Mouse (Mus musculus) heart, embryonic 14.5 days (tissue): ENCODE data around the gene Stk38. TPM values are rescaled to one million over a fixed set of nuclear protein-coding genes. Genes with fewer than 3 reads are reported as not detected.

ENCODE experiments used
- ATAC-seq: fragments of 200-750 bp; cut with Nextera tagmentation; 2 replicates; pipeline ENCODE4 v1.8.0; 2017; ENCODE audit warnings: low read depth, moderate TSS enrichment; ENCODE audit not compliant: insufficient number of reproducible peaks, insufficient read depth, low FRiP score
- H3K27ac ChIP-seq, 2 experiments: fragments of 200-500 bp in 1 of 2; fragments of 300-500 bp in 1 of 2; sonication (generic) in 1 of 2; replicated peaks in 1 of 2; 2 replicates each; pipeline ENCODE4 v1.5.1; 2012 to 2014; ENCODE audit warnings: low read depth in 2 of 2, low read length in 2 of 2, control low read depth in 1 of 2, mild to moderate bottlenecking in 1 of 2, mixed read lengths in 1 of 2; ENCODE audit not compliant: control insufficient read depth in 1 of 2, insufficient read depth in 1 of 2
- H3K27me3 ChIP-seq: fragments of 300-500 bp; sonication (generic); 2 replicates; pipeline ENCODE4 v1.6.1; 2014; ENCODE audit warnings: mild to moderate bottlenecking, low read length, control low read depth; ENCODE audit not compliant: control insufficient read depth, insufficient read depth
- H3K36me3 ChIP-seq: fragments of 300-500 bp; sonication (generic); 2 replicates; pipeline ENCODE4 v1.6.1; 2014; ENCODE audit warnings: mild to moderate bottlenecking, control low read depth, low read length, mixed read lengths; ENCODE audit not compliant: control insufficient read depth, insufficient read depth
- H3K4me1 ChIP-seq, 2 experiments: fragments of 200-500 bp in 1 of 2; fragments of 300-500 bp in 1 of 2; sonication (generic) in 1 of 2; 2 replicates each; pipeline ENCODE4 v1.6.1; 2012 to 2014; ENCODE audit warnings: low read length in 2 of 2, control low read depth in 1 of 2, mixed read lengths in 1 of 2; ENCODE audit not compliant: control insufficient read depth in 2 of 2, insufficient read depth in 2 of 2
- H3K4me2 ChIP-seq: fragments of 300-500 bp; sonication (generic); 2 replicates; pipeline ENCODE4 v1.6.1; 2014; ENCODE audit warnings: mild to moderate bottlenecking, low read length
- H3K4me3 ChIP-seq, 2 experiments: fragments of 200-500 bp in 1 of 2; fragments of 300-500 bp in 1 of 2; sonication (generic) in 1 of 2; 2 replicates each; pipeline ENCODE4 v1.5.1; 2012 to 2014; ENCODE audit warnings: low read length in 2 of 2, mild to moderate bottlenecking in 2 of 2, control low read depth in 1 of 2, low read depth in 1 of 2, moderate library complexity in 1 of 2; ENCODE audit not compliant: control insufficient read depth in 1 of 2, insufficient read depth in 1 of 2
- H3K9ac ChIP-seq: fragments of 300-500 bp; sonication (generic); 2 replicates; pipeline ENCODE4 v1.6.1; 2014; ENCODE audit warnings: mild to moderate bottlenecking, low read length
- H3K9me3 ChIP-seq: fragments of 300-500 bp; sonication (generic); 2 replicates; pipeline ENCODE4 v1.6.1; 2016; ENCODE audit warnings: low read length, control low read depth; ENCODE audit not compliant: control insufficient read depth
- WGBS: fragments of 180-500 bp; shearing (Covaris S2); extraction: QIAGEN DNeasy Blood & Tissue Kit; methylation state at CpG from one replicate; pipeline ENCODE4 v1.1.7; 2014; 5-methylcytosine and 5-hydroxymethylcytosine counted together
- polyA plus RNA-seq: library from polyadenylated mRNA; unstranded; fragments of >200 nt; fragmentation: Nextera tagmentation; extraction: Ambion mirVana; gene quantifications from 2 replicates; pipeline ENCODE4 v1.2.1, GENCODE M21; 2014

Gene Stk38
- polyA plus RNA-seq, 1 experiment from 2014 or later, result 70.3 TPM

DNA sequence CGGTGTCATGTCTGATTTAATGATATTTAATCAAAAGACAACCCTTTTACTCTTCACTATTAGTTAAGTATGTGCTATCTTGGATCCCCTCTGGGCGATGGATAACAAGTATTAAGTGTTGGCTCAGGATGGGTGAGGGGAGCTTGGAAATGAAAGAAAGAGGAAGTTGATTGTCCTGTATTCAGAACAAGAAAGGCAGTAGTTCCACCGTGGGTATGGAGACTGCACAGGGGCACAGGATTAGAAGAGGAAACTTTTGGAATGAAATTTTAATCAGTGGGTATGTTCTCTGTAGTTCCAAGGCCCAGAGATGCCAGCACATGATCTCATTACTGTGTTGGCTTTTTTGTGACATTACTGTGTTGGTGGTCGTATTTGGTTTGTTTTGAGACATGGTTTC lies 57.0 kb downstream of the Stk38 start:
- no peak overlapping the region for H3K4me2 ChIP-seq
- no peak for ATAC-seq
- H3K4me1 ChIP-seq, result peaks cover 5 to 20% of the 10 kb centered on the region in 2 experiments
- H3K27ac ChIP-seq, result no peak overlapping the region
- H3K27me3 ChIP-seq, result no peaks in the 10 kb centered on the region
- no peaks in the 10 kb centered on the region for H3K36me3 ChIP-seq
- H3K9me3 ChIP-seq, result peaks cover 8% of the 10 kb centered on the region
- 64% methylated on average over 4 of the region's 4 CpGs for WGBS
- no peak overlapping the region for H3K9ac ChIP-seq
- no peak overlapping the region for H3K4me3 ChIP-seq

DNA sequence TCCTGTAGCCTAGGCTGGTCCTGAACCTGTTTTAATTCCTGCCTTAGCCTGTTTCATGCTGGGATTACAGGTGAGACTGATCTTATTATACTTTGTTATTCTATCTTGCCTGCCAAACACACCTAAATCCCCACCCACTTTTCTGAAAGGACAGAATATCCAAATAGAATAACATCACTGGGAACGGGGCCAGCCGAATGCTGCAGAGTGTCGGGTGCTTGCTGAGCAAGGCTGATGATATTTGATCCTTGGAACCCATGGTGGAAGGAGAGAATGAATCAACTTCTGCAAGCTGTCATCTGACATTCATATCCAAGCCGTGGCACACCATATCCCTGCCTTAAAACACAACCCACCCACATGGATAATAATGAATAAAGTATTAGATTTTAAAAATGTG lies 59.1 kb downstream of the Stk38 start:
- peaks cover 6% of the 10 kb centered on the region for H3K9me3 ChIP-seq
- H3K4me2 ChIP-seq, result no peak overlapping the region
- 71% methylated on average over 4 of the region's 4 CpGs for WGBS

DNA sequence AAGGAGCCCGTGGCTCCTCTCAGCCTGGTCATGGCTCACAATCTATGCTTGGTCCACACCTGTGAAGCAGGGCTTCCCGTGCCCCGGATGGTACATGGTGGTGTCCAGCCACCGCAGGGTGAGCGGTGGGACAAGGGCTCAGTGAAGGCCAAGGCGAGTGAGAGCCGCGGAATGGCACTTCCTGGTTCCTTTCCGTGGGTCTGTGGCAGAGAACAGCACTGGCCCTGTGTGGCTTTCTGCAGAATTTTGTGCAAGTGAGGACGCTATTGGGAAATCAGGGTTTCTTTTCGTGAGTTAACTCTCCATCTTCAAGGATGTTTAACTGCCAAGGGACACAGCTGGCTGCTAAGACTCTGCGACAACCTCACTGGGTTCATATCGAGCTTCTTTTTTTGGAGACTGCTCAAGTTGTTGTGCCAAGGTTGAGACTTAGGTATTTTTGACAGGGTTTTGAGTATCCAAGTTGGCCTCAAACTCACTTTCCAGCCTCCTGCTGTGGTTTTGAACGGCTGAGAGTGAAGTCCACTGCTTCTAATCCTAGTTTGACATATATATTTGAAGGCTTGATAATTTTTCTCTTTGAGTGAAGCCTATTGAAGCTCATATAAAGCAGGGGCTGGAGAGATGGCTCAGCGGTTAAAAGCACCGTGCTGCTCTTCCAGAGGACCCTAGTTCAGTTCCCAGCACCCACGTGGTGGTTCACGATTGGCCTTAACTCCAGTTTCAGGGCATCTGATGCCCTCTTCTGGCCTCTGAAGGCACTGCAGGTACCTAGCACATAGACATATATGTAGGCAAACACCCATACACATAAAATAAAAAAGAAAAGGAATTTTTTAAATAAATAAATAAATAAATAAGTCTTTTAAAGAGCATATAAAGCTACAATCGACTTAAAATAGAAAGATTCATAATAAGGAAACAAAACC lies 60.5 kb downstream of the Stk38 start:
- Histone ChIP-seq H3K4me3 (no peak overlapping the region), H3K4me2 (no peak overlapping the region), H3K9ac (no peak overlapping the region), H3K27me3 (no peaks in the 10 kb centered on the region), H3K36me3 (no peaks in the 10 kb centered on the region), H3K27ac (no peak overlapping the region), H3K4me1 (peaks cover 3 to 8% of the 10 kb centered on the region in 2 experiments), H3K9me3 (peaks cover 6% of the 10 kb centered on the region)
- 89% methylated on average over 19 of the region's 19 CpGs for WGBS
- no peak for ATAC-seq

More for the DNA sequence above, 59.1 kb downstream of the Stk38 start:
- H3K4me3 ChIP-seq, result no peak overlapping the region
- no peaks in the 10 kb centered on the region for H3K36me3 ChIP-seq
- no peaks in the 10 kb centered on the region for H3K27me3 ChIP-seq
- no peak overlapping the region for H3K9ac ChIP-seq
- H3K27ac ChIP-seq, result no peak overlapping the region
- H3K4me1 ChIP-seq, result peaks cover 5 to 12% of the 10 kb centered on the region in 2 experiments
- ATAC-seq, result no peak

DNA sequence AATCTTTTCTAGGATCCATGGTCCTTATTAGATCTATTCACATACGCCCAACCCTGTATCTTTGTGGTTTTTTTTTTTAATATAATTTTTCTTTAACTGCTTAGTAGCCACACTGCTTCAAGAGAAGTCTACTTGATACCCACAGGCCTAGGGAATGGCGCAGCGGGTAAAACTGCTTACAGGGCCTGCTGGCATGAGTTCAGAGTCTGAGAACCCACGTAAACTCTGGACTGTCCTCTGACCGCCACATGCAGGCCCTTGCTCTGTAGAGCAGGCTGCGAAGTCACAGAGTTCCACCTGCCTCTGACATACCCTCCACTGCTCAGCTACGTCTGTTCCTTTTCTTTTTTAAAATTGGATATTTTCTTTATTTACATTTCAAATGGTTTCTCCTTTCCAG lies 63.3 kb downstream of the Stk38 start:
- Histone ChIP-seq H3K9ac (no peak overlapping the region), H3K36me3 (no peaks in the 10 kb centered on the region), H3K27me3 (no peaks in the 10 kb centered on the region), H3K27ac (no peak overlapping the region), H3K4me3 (no peak overlapping the region), H3K4me1 (no peaks in the 10 kb centered on the region), H3K9me3 (peaks cover 6% of the 10 kb centered on the region), H3K4me2 (no peak overlapping the region)
- ATAC-seq, result no peak
- 87% methylated on average over 7 of the region's 7 CpGs for WGBS

DNA sequence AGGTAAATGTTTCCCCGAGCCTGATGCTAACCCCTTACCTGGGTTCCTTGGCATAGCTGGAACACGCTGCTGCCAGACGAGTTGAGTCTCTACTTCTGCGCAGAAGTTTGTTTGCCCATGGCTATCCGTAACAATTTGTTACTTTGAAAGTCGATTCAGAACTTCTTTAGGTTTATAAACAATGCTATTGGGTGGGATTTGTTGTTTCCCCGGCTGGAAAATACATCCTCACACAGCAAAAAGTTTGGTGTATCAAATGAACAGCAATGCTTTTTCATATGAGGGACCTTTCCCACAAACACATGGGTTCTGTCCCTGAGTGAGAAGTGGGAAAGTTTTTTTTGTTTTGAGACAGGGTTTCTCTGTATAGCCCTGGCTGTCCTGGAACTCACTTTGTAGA lies 64.1 kb downstream of the Stk38 start, which contains the start of gene Pxt1:
Gene Pxt1 (minus strand): TSS at position 101 of the 400 bp plus-strand sequence.
- Histone ChIP-seq H3K4me2 (no peak within 1 kb of the TSS), H3K9me3 (peaks cover 6% of the 10 kb centered on the region)
- WGBS, result 86% methylated on average over 7 of the region's 7 CpGs

DNA sequence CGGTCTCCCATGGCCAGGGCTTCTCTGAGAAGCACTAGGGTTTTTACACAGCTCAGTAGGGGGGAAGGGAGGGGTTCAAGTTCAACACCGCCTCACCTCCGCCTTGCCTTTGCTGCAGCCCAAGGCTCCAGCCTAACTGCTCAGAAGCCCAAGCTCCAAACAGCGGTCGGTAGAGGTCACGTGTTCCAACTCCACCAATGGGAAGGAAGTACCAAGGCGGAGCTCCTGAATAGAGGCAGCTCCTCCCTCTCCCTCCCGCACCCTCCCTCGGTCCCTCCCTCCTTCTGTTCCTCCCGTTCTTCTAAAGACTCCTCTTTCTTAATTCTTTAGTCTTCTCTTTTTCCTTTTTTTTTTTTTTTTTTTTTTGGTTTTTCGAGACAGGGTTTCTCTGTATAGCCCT lies 65.7 kb downstream of the Stk38 start:
- H3K9me3 ChIP-seq, result peaks cover 2% of the 10 kb centered on the region; the same call in 1 of the 2 replicates
- ATAC-seq, result no peak

More for the DNA sequence above, 64.1 kb downstream of the Stk38 start, which contains the start of gene Pxt1:
- Histone ChIP-seq H3K9ac (no peak within 1 kb of the TSS), H3K4me1 (no peaks in the 10 kb centered on the region), H3K4me3 (no peak within 1 kb of the TSS), H3K27me3 (no peaks in the 10 kb centered on the region), H3K27ac (no peak within 1 kb of the TSS), H3K36me3 (no peaks in the 10 kb centered on the region)
- ATAC-seq, result no peak

DNA sequence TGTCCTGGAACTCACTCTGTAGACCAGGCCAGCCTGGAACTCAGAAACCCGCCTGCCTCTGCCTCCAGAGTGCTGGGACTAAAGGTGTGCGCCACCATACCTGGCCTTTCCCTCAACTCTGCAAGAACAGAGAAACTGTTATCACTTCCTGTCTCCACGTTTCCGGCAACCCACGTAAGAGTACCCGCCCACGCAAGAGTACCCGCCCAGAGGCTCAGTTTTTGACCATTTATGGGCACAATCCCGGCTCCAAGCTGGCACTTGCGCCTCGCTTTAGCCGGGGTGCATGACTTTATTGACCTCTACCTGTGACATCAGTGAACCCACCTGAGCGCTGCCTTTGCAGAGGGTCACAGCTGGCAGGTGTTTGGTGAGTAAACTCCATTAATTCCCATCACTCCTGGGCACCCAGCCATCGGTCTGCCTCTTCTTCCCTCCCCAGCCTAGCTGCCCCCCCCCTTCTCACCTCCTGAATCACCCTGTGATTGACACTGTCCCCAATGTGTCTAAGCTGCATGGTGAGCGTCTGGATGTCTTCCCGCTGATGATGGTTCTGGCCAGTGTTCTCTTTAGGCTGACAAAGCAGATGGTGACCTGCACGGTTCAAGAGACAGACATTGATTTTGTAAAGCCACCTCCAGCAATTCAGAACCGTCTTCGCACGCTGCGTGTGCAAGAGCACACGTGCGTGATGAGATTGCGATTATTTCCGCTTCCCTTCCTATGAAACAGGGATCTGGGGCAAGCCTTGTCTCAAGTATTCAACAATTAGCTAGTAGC lies 66.8 kb downstream of the Stk38 start:
- Histone ChIP-seq H3K9me3 (peaks cover 5% of the 10 kb centered on the region; the same call in 1 of the 2 replicates), H3K4me3 (no peak overlapping the region), H3K27ac (no peak overlapping the region), H3K4me2 (no peak overlapping the region), H3K9ac (no peak overlapping the region), H3K4me1 (no peaks in the 10 kb centered on the region), H3K36me3 (no peaks in the 10 kb centered on the region), H3K27me3 (no peaks in the 10 kb centered on the region)
- ATAC-seq, result no peak
- 91% methylated on average over 25 of the region's 25 CpGs for whole genome bisulfite sequencing

More for the DNA sequence above, 65.7 kb downstream of the Stk38 start:
- no peak overlapping the region for H3K27ac ChIP-seq
- no peak overlapping the region for H3K9ac ChIP-seq
- H3K4me3 ChIP-seq, result no peak overlapping the region
- no peak overlapping the region for H3K4me2 ChIP-seq
- 67% methylated on average over 10 of the region's 11 CpGs for WGBS
- no peaks in the 10 kb centered on the region for H3K4me1 ChIP-seq
- no peaks in the 10 kb centered on the region for H3K36me3 ChIP-seq
- no peaks in the 10 kb centered on the region for H3K27me3 ChIP-seq
